Mouse (Mus musculus): ENCODE results near the gene Nrg4.

GRCm38 (mm10) chr9:55246918-55247317, 79.7 kb downstream of the Nrg4 start:
- no peak for TF ChIP-seq CTCF (IDR thresholded peaks at IDR 0.05; ENCODE audit: low read depth)
- no peak for TF ChIP-seq EP300 (optimal IDR thresholded peaks at IDR 0.05)
